Mouse (Mus musculus): ENCODE results near the gene Wtap. TPM values are rescaled to one million over a fixed set of nuclear protein-coding genes. Genes with fewer than 3 reads are reported as not detected.

Gene Wtap
- total RNA-seq, 2 experiments from 2014 or later, result 50.2 to 51.6 TPM

Other genes starting within 250 kb of the Wtap start
- 100 to 1,000 TPM; 180 to 214 TPM for gene Igf2r, start 224.5 kb downstream of the Wtap start, total RNA-seq (2021)
- gene Mas1, start 126.0 kb downstream of the Wtap start, total RNA-seq (2021), result under 1 TPM; 0.22 to 0.50 TPM
- gene Mrgprh, start 118.1 kb downstream of the Wtap start, total RNA-seq (2021), result 1 to 10 TPM; 1.9 to 2.1 TPM
- 1 to 10 TPM; 1.3 to 1.5 TPM for gene Pnldc1, start 83.9 kb downstream of the Wtap start, total RNA-seq (2021)
- gene Tcp1, start 78.5 kb downstream of the Wtap start, total RNA-seq (2021), result 100 to 1,000 TPM; 226 to 233 TPM
- 100 to 1,000 TPM; 159 to 170 TPM for gene Mrpl18, start 77.8 kb downstream of the Wtap start, total RNA-seq (2021)
- not detected for gene Acat3, start 53.6 kb downstream of the Wtap start, total RNA-seq (2021)
- gene Acat2, start 33.4 kb downstream of the Wtap start, total RNA-seq (2021), result 10 to 100 TPM; 13.2 to 17.0 TPM
- gene Sod2, start 12.7 kb upstream of the Wtap start, total RNA-seq (2021), result 100 to 1,000 TPM; 815 to 853 TPM
- gene Gpr31b, start 58.1 kb upstream of the Wtap start, total RNA-seq (2021), result not detected
- gene Tcp10b, start 66.9 kb upstream of the Wtap start, total RNA-seq (2021), result under 1 TPM; 0.17 to 0.36 TPM
- not detected for gene Unc93a, start 137.6 kb upstream of the Wtap start, total RNA-seq (2021)
- not detected for gene Smok2a, start 227.0 kb upstream of the Wtap start, total RNA-seq (2021)
- gene Smok2b, start 236.1 kb upstream of the Wtap start, total RNA-seq (2021), result not detected